Mouse (Mus musculus) MN1 (cell line): ENCODE data around the gene Rbm25.

Experiments used
- DNase-seq: peaks from one replicate; pipeline ENCODE4 v3.0.0-alpha.2; 2016; ENCODE audit warnings: low spot score

Gene Rbm25

GRCm38 (mm10) chr12:83650346-83650745 lies 19.3 kb downstream of the Rbm25 start:
- no peak for DNase-seq

- no peak for DNase-seq
Observed at GRCm38 (mm10) chr12:83651414-83651813, 20.4 kb downstream of the Rbm25 start.

- DNase-seq: no peak
Observed at GRCm38 (mm10) chr12:83685466-83685865, 54.4 kb downstream of the Rbm25 start.

- DNase-seq: no peak
Observed at GRCm38 (mm10) chr12:83686575-83687350, 55.7 kb downstream of the Rbm25 start.

GRCm38 (mm10) chr12:83687934-83688315 lies 56.9 kb downstream of the Rbm25 start, which contains the start of gene Psen1:
Gene Psen1, plus strand, starts transcription at chr12:83688152.
- peak; percentile 97 for DNase-seq

GRCm38 (mm10) chr12:83688316-83689086 lies 57.5 kb downstream of the Rbm25 start:
- peak; percentile 57 for DNase-seq

- no peak for DNase-seq
Observed at GRCm38 (mm10) chr12:83689087-83689432, 58.0 kb downstream of the Rbm25 start.

- no peak for DNase-seq
Observed at GRCm38 (mm10) chr12:83694011-83694410, 63.0 kb downstream of the Rbm25 start.

GRCm38 (mm10) chr12:83694669-83695068 lies 63.6 kb downstream of the Rbm25 start:
- peak; percentile 55 for DNase-seq

GRCm38 (mm10) chr12:83698637-83699036 lies 67.6 kb downstream of the Rbm25 start:
- no peak for DNase-seq

- no peak for DNase-seq
Observed at GRCm38 (mm10) chr12:83701608-83702007, 70.6 kb downstream of the Rbm25 start.

GRCm38 (mm10) chr12:83702796-83703195 lies 71.8 kb downstream of the Rbm25 start:
- no peak for DNase-seq

GRCm38 (mm10) chr12:83706951-83707350 lies 75.9 kb downstream of the Rbm25 start:
- DNase-seq: no peak

- no peak for DNase-seq
Observed at GRCm38 (mm10) chr12:83708160-83709092, 77.4 kb downstream of the Rbm25 start.

- no peak for DNase-seq
Observed at GRCm38 (mm10) chr12:83709934-83710333, 78.9 kb downstream of the Rbm25 start.

GRCm38 (mm10) chr12:83713749-83714148 lies 82.7 kb downstream of the Rbm25 start:
- peak; percentile 80 for DNase-seq

GRCm38 (mm10) chr12:83716416-83717184 lies 85.6 kb downstream of the Rbm25 start:
- no peak for DNase-seq

GRCm38 (mm10) chr12:83719431-83719830 lies 88.4 kb downstream of the Rbm25 start:
- DNase-seq: no peak

- no peak for DNase-seq
Observed at GRCm38 (mm10) chr12:83721281-83721680, 90.2 kb downstream of the Rbm25 start.

- DNase-seq: no peak
Observed at GRCm38 (mm10) chr12:83723037-83723436, 92.0 kb downstream of the Rbm25 start.

GRCm38 (mm10) chr12:83726510-83727308 lies 95.7 kb downstream of the Rbm25 start:
- DNase-seq: no peak
